Mouse (Mus musculus): ENCODE measurements at regions not wholly inside any gene's neighbourhood (a gene's known extent, or its start where the extent isn't known, plus 50 kb on each side); places are given as distances from the start of the nearest gene placed in this dataset.

DNA sequence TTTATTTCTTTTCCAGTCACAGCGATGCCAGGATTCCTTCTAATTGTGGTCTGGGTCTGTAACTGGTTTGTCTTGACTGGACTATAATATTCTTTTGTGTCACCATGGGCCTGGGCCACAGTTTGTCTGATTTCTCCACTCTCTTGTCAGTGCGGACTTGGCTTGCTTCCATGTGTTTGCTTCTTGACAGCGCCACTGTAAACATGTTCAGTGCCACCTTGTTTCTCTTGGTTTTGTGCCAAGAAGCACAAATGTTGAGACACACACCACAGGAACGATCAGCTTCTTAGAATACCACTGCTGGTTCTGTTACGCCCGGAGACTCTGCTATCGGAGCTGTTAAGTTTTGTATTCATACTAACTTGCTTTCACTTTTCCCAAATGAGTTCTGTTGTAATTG is 180.9 kb upstream of the Tmem45b start:
- no peak for TF ChIP-seq POLR2A (IDR thresholded peaks at IDR 0.05; ENCODE audit: extremely low read depth, insufficient read depth, low read length)
- TF ChIP-seq CTCF (IDR thresholded peaks at IDR 0.05; ENCODE audit: extremely low read depth, insufficient read depth, low read length) = no peak
